ENCODE assay signal across 17 mouse cellular contexts in the genomic region with DNA sequence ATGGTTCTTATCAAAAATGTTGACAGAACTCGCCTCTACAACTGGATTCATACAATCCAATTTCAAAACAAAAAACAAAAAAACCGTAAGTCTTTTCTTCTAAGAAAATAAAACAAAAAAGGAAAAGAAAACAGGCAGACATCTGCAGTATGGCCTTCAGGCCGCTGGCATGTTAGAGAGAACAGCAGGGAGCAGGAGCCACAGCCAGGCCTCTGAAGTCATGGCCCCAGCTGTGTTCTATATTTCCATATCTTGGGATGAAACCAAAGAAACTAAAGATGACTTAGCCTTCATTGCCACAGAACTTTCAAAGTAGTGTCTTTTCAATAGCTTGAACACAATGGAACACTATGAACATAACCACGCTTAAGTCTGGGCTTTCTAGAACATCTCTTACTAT. TPM values are rescaled to one million over a fixed set of nuclear protein-coding genes. Genes with fewer than 3 reads are reported as not detected.
DNase-seq lines count a peak whose midpoint lies in the region; TF ChIP-seq lines count a peak whose summit lies in the region.
"Had no signal": no experiment of that assay in that cellular context is flagged by ENCODE, and none has a peak within 500 bp of the region (broad histone marks: within the 10 kb centered on the region; RNA-seq: fewer than 3 reads in every experiment).

No protein-coding gene starts in this region.

- no peaks in the 10 kb centered on the region for H3K79me2 ChIP-seq in MEL (ENCODE audit: control insufficient read depth, insufficient read depth, low read length, poor library complexity)

- no peak overlapping the region for H3K27ac ChIP-seq in gastrocnemius, adult 2 months
- peak overlapping the region; percentile 25; the same call in 1 of the 2 replicates for H3K27ac ChIP-seq in MEL (ENCODE audit: control insufficient read depth, low read depth, low read length)
- H3K27ac ChIP-seq: embryonic facial prominence, embryonic 12.5 days; layer of hippocampus, adult 2 months; limb, embryonic 12.5 days; macrophage had no signal

- no peaks in the 10 kb centered on the region for H3K27me3 ChIP-seq in MEL (ENCODE audit: control insufficient read depth in 1 of 2, insufficient read depth in 2 of 2, low read length in 2 of 2)
- H3K27me3 ChIP-seq: embryonic facial prominence, embryonic 12.5 days; limb, embryonic 12.5 days had no signal

- TF ChIP-seq POLR2A in MEL (IDR thresholded peaks at IDR 0.05; ENCODE audit: control insufficient read depth in 1 of 2, insufficient read depth in 1 of 2, low read depth in 1 of 2, low read length in 2 of 2, poor library complexity in 1 of 2) = no peak

- TF ChIP-seq CTCF in gastrocnemius, adult 2 months (IDR thresholded peaks at IDR 0.05) = no peak
- TF ChIP-seq CTCF in MEL (IDR thresholded peaks at IDR 0.05 in 2 of 3, conservative IDR thresholded peaks at IDR 0.05 in 1 of 3; ENCODE audit: control insufficient read depth in 1 of 3, insufficient read depth in 1 of 3, low read depth in 2 of 3, low read length in 3 of 3, poor library complexity in 1 of 3, severe bottlenecking in 1 of 3) = no peak

- TF ChIP-seq EP300 in MEL (IDR thresholded peaks at IDR 0.05; ENCODE audit: low read depth in 1 of 2, low read length in 2 of 2) = no peak

- peak; percentile 23 for DNase-seq in gastrocnemius, adult 2 months
- DNase-seq in gastrocnemius, adult 8-10 months (ENCODE audit: low spot score in 2 of 2) = no peak
- peak; percentile 6 to 7 for DNase-seq in kidney, postnatal 4 days
- no peak for DNase-seq in kidney, postnatal 36 days
- peak; percentile 20 for DNase-seq in MEL (ENCODE audit: low read depth, low spot score)
- peak; percentile 23 for DNase-seq in embryo, embryonic 10.5 days (ENCODE audit: low spot score)
- no peak for DNase-seq in retina, postnatal 1 day
- DNase-seq: cerebellum, adult 11-12 months; forebrain, postnatal 0 days; gastrocnemius, postnatal 36 days; heart, postnatal 4 days; liver, postnatal 0 days had no signal

- H3K36me3 ChIP-seq in MEL (ENCODE audit: control insufficient read depth in 1 of 2, insufficient read depth in 2 of 2, low read length in 2 of 2) = peaks cover 0 to 70% of the 10 kb centered on the region in 2 experiments; a peak in 2 of 4 replicates
- H3K36me3 ChIP-seq: embryonic facial prominence, embryonic 12.5 days; limb, embryonic 12.5 days had no signal

- H3K4me1 ChIP-seq in MEL (ENCODE audit: control insufficient read depth in 1 of 2, insufficient read depth in 2 of 2, low read length in 2 of 2) = peaks cover 40 to 76% of the 10 kb centered on the region in 2 experiments
- H3K4me1 ChIP-seq: embryonic facial prominence, embryonic 12.5 days; limb, embryonic 12.5 days had no signal

- no peak for TF ChIP-seq RAD21 in MEL (IDR thresholded peaks at IDR 0.05; ENCODE audit: low read depth, low read length)

- intact Hi-C loops in gastrocnemius, adult 2 months (cut with DNase I) = no loop called here

- no peak overlapping the region for H3K4me3 ChIP-seq in gastrocnemius, adult 2 months
- H3K4me3 ChIP-seq in MEL (ENCODE audit: control insufficient read depth in 1 of 2, insufficient read depth in 1 of 2, low read depth in 2 of 2, low read length in 2 of 2) = no peak overlapping the region
- H3K4me3 ChIP-seq: embryonic facial prominence, embryonic 12.5 days; layer of hippocampus, adult 2 months; limb, embryonic 12.5 days had no signal

- H3K9ac ChIP-seq in MEL (ENCODE audit: control insufficient read depth, low read depth, low read length, poor library complexity, severe bottlenecking) = no peak overlapping the region
- H3K9ac ChIP-seq: embryonic facial prominence, embryonic 12.5 days; forebrain, postnatal 0 days; limb, embryonic 12.5 days; liver, postnatal 0 days had no signal

- H3K9me3 ChIP-seq in MEL (replicated peaks; ENCODE audit: insufficient read depth, low read length) = no peaks in the 10 kb centered on the region
- H3K9me3 ChIP-seq: embryonic facial prominence, embryonic 12.5 days; limb, embryonic 12.5 days had no signal

TF ChIP-seq in MEL, 35 proteins besides CTCF, POLR2A, EP300 and RAD21:
- TF ChIP-seq MEF2A (IDR thresholded peaks at IDR 0.05; ENCODE audit: extremely low read depth, insufficient replicate concordance, low read depth, low read length, poor library complexity, severe bottlenecking) (no peak), JUND (IDR thresholded peaks at IDR 0.05; ENCODE audit: low read depth, low read length) (no peak), MAX (IDR thresholded peaks at IDR 0.05; ENCODE audit: low read length) (no peak), USF2 (IDR thresholded peaks at IDR 0.05; ENCODE audit: borderline replicate concordance in 1 of 2, insufficient read depth in 1 of 2, low read depth in 1 of 2, low read length in 2 of 2) (no peak), GATA1 (IDR thresholded peaks at IDR 0.05; ENCODE audit: low read depth, low read length) (no peak), SIN3A (IDR thresholded peaks at IDR 0.05; ENCODE audit: low read length) (no peak), ETS1 (IDR thresholded peaks at IDR 0.05; ENCODE audit: low read depth, low read length) (no peak), UBTF (IDR thresholded peaks at IDR 0.05; ENCODE audit: borderline replicate concordance, insufficient read depth, low read depth, low read length) (no peak), TCF12 (IDR thresholded peaks at IDR 0.05; ENCODE audit: low read depth, low read length) (no peak), E2F4 (IDR thresholded peaks at IDR 0.05; ENCODE audit: borderline replicate concordance, low read depth, low read length) (no peak), ELF1 (IDR thresholded peaks at IDR 0.05; ENCODE audit: low read depth, low read length) (no peak)
TF ChIP-seq in MEL: peak in this region for 0.

RNA-seq across cellular contexts. Expression of a gene that starts 31.2 kb away (rescaled TPM):
- total RNA-seq in gastrocnemius, adult 2 months (2021) = 100 to 1,000 TPM; 119 to 146 TPM
- 100 to 1,000 TPM; 130 to 142 (median 135) TPM for total RNA-seq in gastrocnemius, adult 8-10 months (2022)
- total RNA-seq in MEL (2012; rRNA removed) = 23.1 and 29.0 TPM in 2 replicates
- 1 to 10 TPM in 1 of 2 experiments, not detected in 1; 7.9 TPM for polyA plus RNA-seq in MEL (2012; ENCODE audit: insufficient read depth in 1 of 2, insufficient read length in 2 of 2, low read depth in 1 of 2, low replicate concordance in 2 of 2, missing spikeins in 1 of 2)
- total RNA-seq: neutrophil, adult 5-6 weeks had no signal

Comparison
In these comparisons a context has a peak if more than half of its experiments do, and no peak if none do; other contexts are left out.
1. DNase-seq: peak in gastrocnemius, adult 2 months (single experiment), kidney, postnatal 4 days (2 of 2), MEL (single experiment) and embryo, embryonic 10.5 days (single experiment); none in gastrocnemius, adult 8-10 months (0 of 2), kidney, postnatal 36 days (0 of 2) and retina, postnatal 1 day (single experiment).